Mouse (Mus musculus) neutrophil, adult 5-6 weeks (primary cell): ENCODE measurements around the gene Chn2. TPM values are rescaled to one million over a fixed set of nuclear protein-coding genes. Genes with fewer than 3 reads are reported as not detected.

Source experiments
- ATAC-seq: fragments of 151-379, 151-347 bp; 2 replicates; pipeline ENCODE4 v1.8.0; 2017; ENCODE audit warnings: mild to moderate bottlenecking, moderate TSS enrichment; ENCODE audit not compliant: insufficient number of reproducible peaks, poor library complexity, low FRiP score, severe bottlenecking; ENCODE audit errors: extremely low read depth
- total RNA-seq: library from RNA; stranded (forward); fragments of 200-1000 nt; gene quantifications from 2 replicates; pipeline ENCODE4 v1.2.3, GENCODE M21; 2017

The Chn2 gene
- total RNA-seq, 1 experiment from 2014 or later = 6.4 TPM

DNA sequence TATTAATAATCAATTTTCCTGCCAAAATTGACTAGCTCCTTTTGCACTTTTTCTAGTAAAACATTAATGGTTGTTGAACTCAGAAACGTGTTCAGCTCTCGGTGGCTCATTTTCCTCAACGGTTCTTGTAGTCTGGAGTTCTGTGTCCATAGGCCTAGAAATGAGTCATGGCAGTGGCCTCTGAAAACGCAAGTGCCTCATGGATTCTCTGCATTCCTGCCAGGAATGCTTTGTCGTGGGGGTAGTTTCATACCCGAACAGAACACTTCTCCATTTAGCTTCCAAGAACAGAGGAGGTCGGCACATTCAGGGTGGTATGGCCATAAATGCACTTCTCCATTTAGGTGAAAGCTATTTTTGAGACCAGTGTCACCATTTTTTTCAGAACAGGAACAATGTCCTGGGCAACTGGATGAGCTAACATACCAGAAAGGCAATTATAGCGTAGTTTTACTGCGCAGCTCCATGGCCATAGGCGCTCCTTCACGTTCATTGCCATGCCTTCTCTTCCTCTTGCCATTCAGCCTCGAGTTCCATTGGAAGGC is 244.9 kb downstream of the Chn2 start:
- no peak for ATAC-seq

DNA sequence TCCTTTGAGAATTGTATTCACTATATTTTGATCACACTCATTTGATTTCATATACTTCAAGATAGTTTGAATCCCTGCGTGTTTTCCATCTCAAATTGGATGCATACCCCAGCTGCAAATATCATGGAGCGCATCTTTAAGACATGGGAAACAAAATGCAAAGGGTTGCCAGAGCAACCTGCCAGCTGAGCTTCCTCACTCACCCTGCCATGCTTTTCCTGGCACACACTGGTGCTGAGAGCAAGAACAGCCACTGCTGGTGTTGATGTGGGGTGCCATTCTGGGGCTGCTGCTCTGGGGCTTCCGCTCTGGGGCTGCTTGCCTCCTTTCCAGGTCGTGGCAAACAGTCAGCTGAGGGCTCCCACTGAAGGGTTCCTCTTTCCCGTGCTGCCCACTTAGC is 247.5 kb downstream of the Chn2 start:
- ATAC-seq = no peak

DNA sequence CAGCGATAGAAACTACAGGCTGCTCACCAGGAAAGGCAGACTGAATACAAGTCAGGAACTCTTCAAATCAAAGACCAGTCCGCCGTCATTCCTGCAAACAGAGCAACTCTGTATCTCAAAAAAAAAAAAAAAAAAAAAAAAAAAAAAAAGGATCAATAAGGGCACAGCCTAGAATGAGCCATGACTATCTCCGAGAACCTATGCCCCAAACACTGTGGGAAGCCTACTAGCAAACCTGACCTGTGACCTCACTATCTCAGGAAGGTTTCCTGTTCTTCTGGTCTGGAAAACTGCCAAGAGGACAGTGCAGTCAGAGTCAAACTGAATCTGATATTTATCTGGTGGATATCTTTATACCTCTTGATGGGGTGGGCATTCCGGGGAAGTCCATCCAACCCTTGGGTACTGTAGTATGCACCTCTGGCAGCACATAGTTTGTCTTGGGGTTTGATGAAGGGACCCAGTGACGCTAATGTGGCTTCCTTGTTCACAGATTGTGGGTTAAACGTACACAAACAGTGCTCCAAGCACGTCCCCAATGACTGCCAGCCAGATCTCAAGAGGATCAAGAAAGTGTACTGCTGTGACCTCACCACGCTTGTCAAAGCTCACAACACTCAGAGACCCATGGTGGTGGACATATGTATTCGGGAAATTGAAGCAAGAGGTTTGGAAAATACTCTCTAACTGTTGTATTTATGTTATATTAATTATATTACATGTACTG is 250.6 kb downstream of the Chn2 start:
- no peak for ATAC-seq

DNA sequence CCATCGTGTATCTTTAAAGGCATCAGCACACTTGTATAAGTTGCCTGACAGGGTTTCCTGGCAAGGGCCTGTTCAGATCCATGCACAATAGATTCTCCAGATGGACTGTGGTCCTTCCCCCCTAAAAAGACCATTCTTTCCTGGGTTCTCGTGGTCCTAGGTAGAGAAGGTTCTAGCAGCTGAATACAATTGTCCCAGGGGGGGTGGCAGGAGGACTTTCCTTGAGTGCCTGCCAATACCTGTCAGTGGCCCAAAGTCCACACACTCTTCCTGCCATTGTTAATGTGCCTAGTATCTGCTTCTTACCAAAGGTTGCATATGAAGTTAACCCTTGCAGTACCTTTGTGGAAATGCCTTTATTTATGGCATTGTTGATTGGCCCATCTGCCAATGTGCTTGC is 257.9 kb downstream of the Chn2 start:
- no peak for ATAC-seq

DNA sequence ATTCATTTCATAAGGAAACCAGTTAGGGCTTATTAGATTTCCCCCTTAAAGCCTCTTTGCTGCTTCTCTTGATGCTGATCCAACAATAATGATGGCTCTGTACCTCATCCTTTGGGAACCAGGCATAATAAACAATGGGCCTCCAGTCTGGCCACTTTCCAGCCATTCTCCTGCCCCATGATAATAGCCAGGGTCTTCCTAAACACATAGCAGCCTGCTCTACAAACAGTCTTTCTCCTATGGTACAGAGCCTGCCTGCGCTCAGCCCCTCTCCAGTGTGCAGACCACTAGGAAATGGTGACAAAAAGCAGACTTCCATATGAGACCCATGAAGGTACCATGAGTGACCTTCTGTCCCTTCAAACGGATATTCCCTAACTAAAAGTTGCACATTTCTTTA is 260.1 kb downstream of the Chn2 start:
- ATAC-seq = no peak

DNA sequence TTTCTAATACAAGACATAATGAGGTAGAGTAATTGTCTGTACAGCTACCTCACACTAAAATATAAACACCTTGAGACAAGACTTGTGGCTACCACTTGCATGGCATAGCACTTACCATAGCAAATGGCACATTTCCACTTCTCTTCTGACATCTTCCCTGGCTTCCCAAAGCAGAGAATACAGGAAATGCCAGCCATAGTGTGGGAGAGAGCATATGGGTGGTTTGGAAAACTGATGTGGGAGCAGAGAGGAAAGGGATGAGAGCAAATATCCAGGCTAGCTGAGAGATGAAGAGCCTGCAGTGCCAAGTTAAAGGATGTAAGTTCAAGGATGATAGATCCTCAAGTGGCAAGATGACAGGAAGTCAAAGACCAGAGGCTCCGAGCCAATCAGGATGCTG is 266.4 kb downstream of the Chn2 start:
- no peak for ATAC-seq

DNA sequence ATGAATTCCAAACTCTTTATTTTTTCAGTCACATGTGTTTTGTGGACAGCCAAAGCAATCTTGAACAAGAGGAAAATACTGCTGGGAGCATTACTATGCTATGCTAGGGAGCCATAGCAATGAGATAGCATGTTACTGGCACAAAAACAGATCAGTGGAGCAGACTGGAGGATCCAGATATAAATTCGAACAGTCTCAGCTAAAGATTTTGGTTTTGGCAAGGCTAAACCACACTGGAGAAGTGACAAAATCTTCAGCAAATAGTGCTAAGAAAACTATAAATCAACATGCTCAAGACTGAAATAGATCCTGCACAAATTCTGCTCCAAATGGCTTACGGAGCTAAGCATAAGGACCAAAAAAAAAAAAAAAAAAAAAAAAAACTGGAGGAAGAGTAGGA is 273.7 kb downstream of the Chn2 start:
- ATAC-seq = no peak

DNA sequence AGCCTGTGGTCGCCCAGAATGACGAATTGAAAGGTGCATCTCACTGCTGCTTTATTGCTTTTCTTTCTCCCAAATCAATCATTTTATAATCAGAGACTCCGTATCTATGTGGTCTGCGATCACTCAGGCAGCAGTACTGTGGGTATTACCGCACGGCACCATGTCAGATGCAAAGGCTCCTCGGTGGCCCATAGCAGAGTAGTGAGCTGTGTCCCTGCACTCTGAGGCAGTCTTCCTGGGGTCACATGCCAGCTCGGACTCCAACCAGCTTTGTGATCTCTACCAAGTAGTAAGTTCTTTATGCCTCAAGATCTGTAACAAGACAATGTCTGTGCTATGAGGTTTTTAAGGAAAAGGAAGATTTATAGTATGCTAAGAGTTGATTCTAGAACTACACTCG is 279.3 kb downstream of the Chn2 start:
- no peak for ATAC-seq

DNA sequence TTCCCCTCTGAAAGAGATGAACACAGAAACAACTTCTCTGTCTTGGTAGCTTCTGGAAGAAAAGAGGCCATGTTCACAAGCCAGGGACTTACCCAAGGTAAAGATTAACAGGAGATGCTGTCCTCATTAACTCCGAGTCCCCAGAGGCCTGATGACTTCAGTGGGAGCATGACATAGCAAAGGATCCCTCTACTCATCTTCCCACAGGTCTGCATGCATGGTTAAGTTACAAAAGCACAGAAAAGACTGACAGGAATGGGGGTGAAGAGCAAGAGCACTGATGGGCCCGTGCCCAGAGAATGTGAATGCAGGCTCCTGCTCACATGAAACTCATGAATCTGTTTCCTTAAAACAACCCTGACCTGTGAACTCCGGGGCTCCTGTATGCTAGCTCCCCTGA is 279.8 kb downstream of the Chn2 start:
- no peak for ATAC-seq

DNA sequence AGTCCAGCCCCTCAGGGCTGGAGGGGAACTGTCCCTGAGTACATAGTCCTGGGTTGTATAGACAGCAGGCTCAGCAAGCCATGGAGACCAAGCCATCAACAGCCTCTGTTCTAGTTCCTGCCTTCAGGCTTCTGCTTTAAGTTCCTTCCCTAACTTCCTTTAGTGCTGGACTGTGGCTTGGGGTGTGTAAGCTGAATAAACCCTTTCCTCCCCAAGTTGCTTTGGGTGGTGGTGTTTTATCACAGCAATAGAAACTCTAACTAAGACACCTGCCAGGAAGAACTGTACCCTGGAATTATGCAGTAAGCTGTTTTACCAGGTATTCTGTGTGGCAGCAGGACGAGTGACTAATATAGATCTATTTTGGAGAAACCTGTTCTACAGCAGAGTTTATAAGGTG is 280.9 kb downstream of the Chn2 start:
- ATAC-seq = no peak

DNA sequence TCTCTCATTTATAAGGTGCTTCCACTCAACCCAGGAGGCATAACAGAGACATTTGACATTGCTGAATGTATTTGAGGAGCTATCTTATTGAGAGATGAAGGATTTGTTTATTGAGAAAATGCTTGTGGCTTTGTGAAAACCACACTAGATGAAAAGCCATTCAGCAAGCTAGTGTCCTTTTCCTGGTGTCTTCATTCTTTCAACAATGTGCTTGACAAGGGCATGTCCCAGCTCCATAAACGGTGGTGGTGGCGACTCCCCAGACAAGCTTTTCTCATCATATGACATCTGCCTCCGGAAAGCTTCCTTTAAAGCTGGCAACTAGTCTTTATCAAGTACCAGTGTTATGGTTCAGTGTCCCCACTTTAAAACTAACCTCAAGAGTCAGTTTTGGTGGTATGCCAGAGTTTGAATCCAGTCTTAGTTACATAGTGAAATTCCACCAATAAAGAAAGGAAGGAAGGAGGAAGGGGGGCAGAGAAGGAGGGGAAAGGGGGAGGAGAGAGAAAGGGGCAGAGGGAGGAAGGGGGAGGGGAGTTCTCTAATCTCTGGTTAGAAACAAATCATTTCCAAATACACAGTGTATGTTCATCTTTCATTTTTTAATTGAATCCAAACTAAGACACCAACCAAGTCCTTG is 286.0 kb downstream of the Chn2 start, which contains the start of gene Prr15:
Gene Prr15, plus strand, starts transcription at position 590 of the 640 bp plus-strand sequence.
- ATAC-seq = no peak

DNA sequence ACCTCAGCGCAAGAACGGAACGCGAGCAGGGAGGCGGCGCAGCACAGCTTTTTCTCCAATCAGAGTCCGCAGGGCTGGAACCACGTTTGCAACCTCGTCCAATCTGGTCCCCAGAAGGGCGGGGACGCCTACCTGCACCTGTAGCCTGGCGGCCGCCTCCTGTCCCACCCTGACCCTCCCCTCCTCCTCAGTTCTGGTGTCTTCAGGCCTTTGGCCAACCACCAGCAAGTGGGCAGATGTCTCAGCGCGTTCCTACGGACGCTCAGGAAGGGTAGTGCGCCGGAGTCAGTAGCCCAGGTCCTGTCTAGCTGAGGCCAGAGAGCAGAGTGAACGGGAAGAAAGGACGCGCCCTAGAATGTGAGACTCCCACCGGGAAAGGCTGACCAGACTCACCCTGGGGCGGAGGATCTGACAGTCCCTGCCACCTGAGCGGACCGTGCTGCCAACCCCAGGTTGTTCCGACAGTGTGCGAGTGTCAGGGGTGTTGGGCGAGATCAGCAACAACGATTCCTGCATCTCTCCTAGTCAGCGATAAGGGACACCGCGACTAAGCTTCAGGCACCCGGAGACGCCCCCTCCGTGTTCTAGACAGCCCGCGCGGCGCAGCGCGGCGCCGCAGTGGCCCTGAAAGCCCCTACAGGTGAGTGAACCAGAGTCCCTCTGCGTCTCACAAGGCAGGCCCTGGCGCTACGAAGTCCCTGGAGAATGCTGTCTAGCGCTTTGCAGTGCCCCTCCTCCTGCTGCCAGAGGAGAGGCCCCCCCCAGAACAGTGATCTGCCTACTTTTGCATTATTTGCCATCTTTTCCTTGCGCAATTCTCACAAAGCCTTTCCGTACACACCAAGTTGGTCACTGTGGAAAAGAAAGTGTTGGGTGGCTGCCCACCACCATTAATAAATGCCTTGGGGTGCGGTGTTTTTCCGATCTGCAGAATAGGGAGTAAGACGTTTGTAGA is 287.6 kb downstream of the Chn2 start:
- no peak for ATAC-seq

DNA sequence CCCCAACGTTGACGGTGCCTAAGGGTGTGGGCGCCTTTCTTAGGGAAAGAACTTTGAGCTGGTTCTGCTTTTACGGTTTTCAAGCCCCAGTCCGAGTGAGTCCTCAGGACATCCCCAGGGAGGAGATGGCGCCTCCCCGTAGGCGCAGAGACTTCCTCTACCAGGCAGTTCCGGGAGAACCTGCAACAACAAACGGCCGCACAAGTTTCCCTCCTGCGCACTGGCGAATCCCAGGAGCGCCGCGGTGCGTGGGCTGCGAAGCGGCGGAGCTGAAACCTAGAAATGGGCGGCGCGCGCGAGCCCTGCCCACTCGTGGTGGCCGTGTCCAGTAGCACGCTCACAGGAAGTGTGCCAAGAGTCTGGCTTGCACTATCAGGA is 288.3 kb downstream of the Chn2 start:
- ATAC-seq = no peak

DNA sequence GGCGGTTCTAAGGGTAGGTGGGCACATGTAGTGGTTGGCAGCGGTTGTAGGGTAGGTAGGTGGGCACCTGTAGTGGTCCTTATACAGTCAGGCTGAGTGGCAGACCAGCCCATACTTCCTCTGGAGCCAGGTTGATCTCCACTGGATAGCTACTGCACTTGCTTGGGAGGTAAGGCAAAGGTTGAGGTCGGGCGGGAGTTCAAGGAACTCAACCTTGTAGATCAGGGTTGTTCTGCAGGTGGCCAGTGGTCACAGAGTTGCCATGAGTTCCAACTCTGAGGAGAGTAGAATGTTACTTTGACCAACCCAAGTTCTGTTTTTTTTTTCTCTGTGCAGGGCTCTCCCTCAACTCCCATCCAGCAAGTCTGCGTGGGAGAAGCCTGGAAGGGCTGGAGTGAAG is 289.4 kb downstream of the Chn2 start:
- ATAC-seq = no peak

DNA sequence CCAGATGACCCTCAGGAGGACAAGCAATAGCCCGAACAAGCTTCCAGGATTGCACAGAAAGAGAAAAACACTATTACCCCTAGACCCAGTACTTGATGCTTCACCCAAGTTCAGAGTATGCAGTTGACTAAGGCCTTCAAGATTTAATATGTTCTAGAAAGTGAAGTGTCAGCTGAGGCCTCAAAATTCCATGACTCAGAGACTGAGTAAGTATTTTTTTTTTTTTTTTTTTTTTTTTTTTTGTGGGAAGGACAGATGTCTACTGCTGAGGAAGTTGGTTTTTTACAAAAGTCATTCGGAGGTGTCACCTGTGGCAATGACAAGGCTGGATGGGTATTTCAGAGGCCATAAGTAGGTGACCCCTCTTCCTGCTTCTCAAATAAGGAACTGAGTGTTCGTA is 290.2 kb downstream of the Chn2 start:
- ATAC-seq = no peak

DNA sequence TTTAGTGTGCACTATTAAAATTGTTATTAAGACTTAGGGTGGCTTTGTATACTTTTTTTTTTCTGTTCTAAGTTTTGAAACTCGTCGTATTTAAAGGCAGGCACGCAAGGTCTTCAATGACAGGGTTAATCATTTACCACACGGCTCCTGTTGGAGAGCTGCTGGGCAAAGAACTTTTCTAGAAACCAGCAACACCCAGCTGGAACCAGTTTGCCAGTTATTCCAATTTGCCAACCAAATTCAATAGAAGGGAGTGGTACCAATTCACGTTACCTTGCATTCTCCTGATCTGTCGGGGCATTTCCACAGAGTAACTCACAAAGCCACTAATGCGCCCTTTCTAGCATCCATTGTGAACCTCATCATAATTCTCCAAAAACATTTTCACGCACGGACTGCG is 290.8 kb downstream of the Chn2 start:
- ATAC-seq = no peak

DNA sequence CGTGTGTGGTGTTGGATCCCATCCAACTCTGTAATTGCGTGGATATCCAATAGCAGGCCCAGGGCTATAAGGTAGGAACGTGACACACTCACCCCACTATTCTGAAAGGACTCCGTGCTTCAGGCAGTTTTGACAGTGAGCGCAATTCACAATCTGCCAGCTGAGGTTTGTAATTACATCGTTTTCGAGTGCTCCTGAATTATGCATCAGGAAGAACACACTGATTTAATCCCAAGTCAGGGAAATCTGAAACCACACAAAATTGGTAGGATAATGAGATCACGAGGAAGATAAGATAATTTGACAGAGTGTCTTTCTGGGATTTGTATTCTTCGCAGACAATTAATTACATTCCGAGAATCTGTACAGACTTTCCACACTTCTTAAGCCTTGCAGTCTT is 292.4 kb downstream of the Chn2 start:
- no peak for ATAC-seq

DNA sequence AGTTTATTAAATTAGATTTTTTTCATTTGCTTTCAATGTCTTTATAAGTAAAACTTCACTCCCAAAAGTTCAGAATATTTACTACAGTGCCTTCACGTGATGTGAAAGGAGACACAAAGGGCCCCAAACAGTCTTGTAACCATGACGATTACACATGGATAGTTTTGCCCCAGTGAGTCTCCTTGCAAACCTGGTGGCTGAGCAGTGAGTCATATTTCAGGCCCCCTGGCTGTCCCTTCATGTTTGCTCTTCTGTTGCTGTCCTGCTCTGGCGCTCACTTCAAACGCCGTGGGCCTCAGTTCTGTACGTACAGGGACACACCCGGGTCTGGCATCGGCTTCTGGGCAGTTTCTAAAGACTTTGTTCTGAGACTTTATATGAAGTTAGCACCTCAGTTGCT is 292.8 kb downstream of the Chn2 start:
- ATAC-seq = no peak

DNA sequence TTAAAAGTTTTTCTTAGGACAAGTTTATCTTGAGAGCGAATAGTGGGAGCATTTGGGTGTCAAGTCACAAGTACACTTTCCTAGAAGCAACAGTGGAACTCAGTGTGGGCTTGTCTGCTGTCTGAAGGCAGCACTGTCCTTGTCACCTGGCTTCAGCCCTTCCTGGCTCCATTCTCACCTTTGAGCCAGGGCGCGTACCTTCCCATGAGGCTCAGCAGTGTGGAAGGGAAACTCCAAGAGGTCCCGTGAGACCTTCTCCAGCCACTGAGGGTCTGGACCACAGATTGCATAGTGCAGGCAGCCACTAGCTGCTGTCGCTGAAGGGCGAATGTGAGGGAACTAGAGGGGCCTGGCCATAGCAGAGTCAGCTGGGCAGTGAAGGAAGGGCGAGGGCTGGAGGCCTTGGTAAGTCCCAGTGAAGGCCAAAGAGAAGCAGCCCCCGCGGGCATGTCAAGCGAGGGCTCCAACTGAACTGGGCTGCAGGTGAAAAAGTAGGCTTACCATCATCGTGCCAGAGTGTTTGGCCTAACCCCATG is 293.8 kb downstream of the Chn2 start:
- no peak for ATAC-seq
